Mouse (Mus musculus) liver, adult 2 months (tissue): ENCODE data around the gene Galnt18. TPM values are rescaled to one million over a fixed set of nuclear protein-coding genes. Genes with fewer than 3 reads are reported as not detected.

Source experiments
- DNase-seq: peaks from one replicate; pipeline ENCODE4 v3.0.0-alpha.2; 2011; ENCODE audit warnings: low read depth, low spot score; ENCODE audit errors: extremely low read depth
- H3K27ac ChIP-seq: fragments of 200-500 bp; replicated peaks from 2 replicates; pipeline ENCODE4 v1.5.1; 2012; ENCODE audit warnings: low read depth, mild to moderate bottlenecking, control low read depth, inconsistent platforms, low read length; ENCODE audit not compliant: insufficient read depth
- H3K27me3 ChIP-seq: fragments of 200-500 bp; 2 replicates; pipeline ENCODE4 v1.6.1; 2012; ENCODE audit warnings: mild to moderate bottlenecking, moderate library complexity, low read length, inconsistent platforms; ENCODE audit not compliant: control insufficient read depth, insufficient read depth
- H3K36me3 ChIP-seq: fragments of 200-500 bp; 2 replicates; pipeline ENCODE4 v1.6.1; 2012; ENCODE audit warnings: low read length, inconsistent platforms; ENCODE audit not compliant: control insufficient read depth, insufficient read depth
- H3K4me1 ChIP-seq: fragments of 200-500 bp; 2 replicates; pipeline ENCODE4 v1.6.1; 2011; ENCODE audit warnings: low read length; ENCODE audit not compliant: control insufficient read depth, insufficient read depth
- H3K4me3 ChIP-seq: fragments of 200-500 bp; 2 replicates; pipeline ENCODE4 v1.5.1; 2011; ENCODE audit warnings: low read depth, mild to moderate bottlenecking, control low read depth, low read length, moderate library complexity; ENCODE audit not compliant: insufficient read depth
- H3K79me2 ChIP-seq: fragments of 200-500 bp; 2 replicates; pipeline ENCODE4 v1.6.1; 2012; ENCODE audit warnings: inconsistent platforms, mild to moderate bottlenecking, low read length, moderate library complexity; ENCODE audit not compliant: control insufficient read depth, insufficient read depth
- H3K9ac ChIP-seq: fragments of 200-500 bp; 2 replicates; pipeline ENCODE4 v1.6.1; 2012; ENCODE audit warnings: low read depth, mild to moderate bottlenecking, control low read depth, inconsistent platforms, low read length
- CTCF ChIP-seq: fragments of 200-500 bp; IDR thresholded peaks from 2 replicates; pipeline ENCODE4 v1.5.1; 2011; ENCODE audit warnings: low read depth, low read length, control low read depth
- POLR2A ChIP-seq: fragments of 200-500 bp; IDR thresholded peaks from 2 replicates; pipeline ENCODE4 v1.6.1; 2011; ENCODE audit warnings: low read length, control low read depth; ENCODE audit not compliant: insufficient read depth; ENCODE audit errors: extremely low read depth
- WGBS: fragments of 180-500 bp; shearing (Covaris S2); methylation state at CpG from one replicate; pipeline ENCODE4 v1.1.7; 2018; 5-methylcytosine and 5-hydroxymethylcytosine counted together
- polyA plus RNA-seq: library from polyadenylated mRNA; depleted of rRNA; stranded (reverse); fragments of >200 nt; gene quantifications from 2 replicates; pipeline ENCODE4 v1.2.3, GENCODE M21; 2012
- total RNA-seq: library from RNA; depleted of rRNA; stranded (reverse); fragments of >200 nt; gene quantifications from 2 replicates; pipeline ENCODE4 v1.2.3, GENCODE M21; 2014

The Galnt18 gene
- total and polyA plus RNA-seq, 2 experiments, result 1.0 to 1.4 TPM

- TF ChIP-seq CTCF (no peak), POLR2A (no peak)
- no peak overlapping the region for H3K4me3 ChIP-seq
- peak; percentile 1 for DNase-seq
- 42% methylated on average over 14 of the region's 14 CpGs for WGBS
- no peaks in the 10 kb centered on the region for H3K79me2 ChIP-seq
- no peaks in the 10 kb centered on the region for H3K27me3 ChIP-seq
- H3K36me3 ChIP-seq, result no peaks in the 10 kb centered on the region
- no peak overlapping the region for H3K9ac ChIP-seq
- H3K4me1 ChIP-seq, result no peaks in the 10 kb centered on the region
- H3K27ac ChIP-seq, result no peak overlapping the region
Measured at GRCm38 (mm10) chr7:111663139-111664073, 116.4 kb downstream of the Galnt18 start.

DNA sequence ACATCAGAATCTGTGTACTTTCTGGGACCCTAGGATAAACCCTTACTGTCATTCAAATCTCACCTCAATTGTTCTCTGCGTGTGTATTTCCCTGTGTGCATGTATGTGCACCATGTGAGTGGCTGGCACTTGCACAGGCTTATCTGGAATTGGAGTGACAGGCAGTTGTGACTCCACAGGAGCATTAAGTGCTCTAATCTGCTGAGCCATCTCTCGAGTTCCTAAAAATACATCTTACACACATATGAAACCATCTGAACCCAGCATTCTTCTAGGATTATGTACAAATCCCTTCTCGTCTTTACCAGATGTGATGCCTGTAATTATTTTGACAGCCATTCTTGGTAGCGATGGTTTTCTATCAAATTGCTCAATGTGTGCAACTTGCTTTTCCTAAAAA, 121.2 kb downstream of the Galnt18 start:
- WGBS, result 86% methylated on average over 4 of the region's 4 CpGs
- H3K79me2 ChIP-seq, result no peaks in the 10 kb centered on the region
- no peak for DNase-seq
- TF ChIP-seq CTCF, result no peak
- TF ChIP-seq POLR2A, result no peak
- H3K27me3 ChIP-seq, result no peaks in the 10 kb centered on the region
- H3K27ac ChIP-seq, result no peak overlapping the region
- no peak overlapping the region for H3K4me3 ChIP-seq
- H3K4me1 ChIP-seq, result no peaks in the 10 kb centered on the region
- H3K9ac ChIP-seq, result no peak overlapping the region
- no peaks in the 10 kb centered on the region for H3K36me3 ChIP-seq

DNA sequence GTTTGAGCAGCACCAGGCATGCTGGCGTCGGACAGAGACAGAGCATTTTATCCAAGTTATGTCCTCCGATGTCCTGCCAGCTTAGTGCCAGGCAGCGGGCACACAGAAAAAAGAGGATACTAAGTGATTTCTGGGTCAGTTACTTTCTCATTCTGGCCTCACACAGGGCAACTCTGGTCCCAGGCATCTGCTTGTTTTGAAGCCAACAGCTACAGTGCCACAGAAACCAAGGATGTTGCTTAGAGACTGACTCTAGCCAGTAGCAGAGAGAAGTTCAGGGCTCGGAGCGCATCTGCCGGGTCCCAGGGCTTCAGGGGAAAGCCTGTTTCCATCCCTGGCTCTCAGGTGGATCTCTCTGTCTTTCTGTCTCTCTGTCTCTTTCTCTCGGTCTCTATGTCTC, 124.8 kb downstream of the Galnt18 start:
- Histone ChIP-seq H3K4me3 (no peak overlapping the region), H3K79me2 (no peaks in the 10 kb centered on the region), H3K4me1 (no peaks in the 10 kb centered on the region), H3K9ac (no peak overlapping the region), H3K27me3 (no peaks in the 10 kb centered on the region), H3K27ac (no peak overlapping the region), H3K36me3 (no peaks in the 10 kb centered on the region)
- no peak for TF ChIP-seq CTCF
- TF ChIP-seq POLR2A, result no peak
- WGBS, result 92% methylated on average over 8 of the region's 8 CpGs
- DNase-seq, result no peak

DNA sequence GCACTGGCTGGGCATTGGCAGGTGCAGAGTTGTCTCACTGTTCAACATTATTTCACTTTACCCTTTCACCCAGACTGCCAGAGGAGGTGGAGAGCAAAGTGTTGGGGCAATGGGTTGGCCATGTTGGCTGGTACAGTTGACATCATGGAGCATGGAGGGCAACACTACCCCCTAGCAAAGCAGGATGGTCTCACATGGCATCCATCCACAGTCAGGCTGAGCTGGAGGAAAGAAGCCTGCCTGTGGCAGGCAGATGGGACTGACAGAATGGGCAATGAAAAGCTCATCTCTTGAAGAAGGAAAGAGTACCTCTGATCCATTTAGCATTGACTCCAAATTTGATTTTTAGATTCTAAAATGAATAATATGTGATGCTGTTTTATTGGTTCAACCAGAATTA, 125.3 kb downstream of the Galnt18 start:
- no peaks in the 10 kb centered on the region for H3K27me3 ChIP-seq
- H3K36me3 ChIP-seq, result no peaks in the 10 kb centered on the region
- no peak overlapping the region for H3K27ac ChIP-seq
- H3K4me3 ChIP-seq, result no peak overlapping the region
- H3K79me2 ChIP-seq, result no peaks in the 10 kb centered on the region
- no peaks in the 10 kb centered on the region for H3K4me1 ChIP-seq
- TF ChIP-seq CTCF (no peak), POLR2A (no peak)
- DNase-seq, result no peak
- no peak overlapping the region for H3K9ac ChIP-seq

GRCm38 (mm10) chr7:111644362-111644761, 135.4 kb downstream of the Galnt18 start:
- no peaks in the 10 kb centered on the region for H3K4me1 ChIP-seq
- TF ChIP-seq CTCF (no peak), POLR2A (no peak)
- H3K36me3 ChIP-seq, result no peaks in the 10 kb centered on the region
- H3K27ac ChIP-seq, result no peak overlapping the region
- no peak for DNase-seq
- no peaks in the 10 kb centered on the region for H3K79me2 ChIP-seq
- no peak overlapping the region for H3K4me3 ChIP-seq
- no peak overlapping the region for H3K9ac ChIP-seq
- H3K27me3 ChIP-seq, result no peaks in the 10 kb centered on the region

DNA sequence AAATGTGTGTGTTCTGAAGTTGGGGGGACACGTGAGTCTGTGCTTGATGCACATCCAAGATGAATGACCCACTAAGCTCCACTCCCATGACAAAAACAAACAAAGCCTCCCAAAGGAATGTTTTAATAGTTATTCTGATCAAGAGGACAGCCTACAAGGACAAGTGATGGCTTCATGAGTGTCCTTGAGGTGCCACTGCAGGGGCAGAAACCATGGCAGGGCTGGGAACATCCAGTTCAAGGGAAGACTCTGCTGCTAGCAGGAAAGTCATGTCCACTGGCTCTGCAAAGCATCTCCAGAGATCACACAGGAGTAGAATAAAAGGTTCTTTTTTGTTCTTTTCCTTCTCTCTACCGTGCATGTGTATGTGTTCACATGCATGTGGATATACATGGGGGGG, 140.9 kb downstream of the Galnt18 start:
- DNase-seq, result no peak
- TF ChIP-seq POLR2A (no peak), CTCF (no peak)
- Histone ChIP-seq H3K4me1 (no peaks in the 10 kb centered on the region), H3K9ac (no peak overlapping the region), H3K4me3 (no peak overlapping the region), H3K27me3 (no peaks in the 10 kb centered on the region), H3K79me2 (no peaks in the 10 kb centered on the region), H3K36me3 (no peaks in the 10 kb centered on the region), H3K27ac (no peak overlapping the region)
- 73% methylated on average over 2 of the region's 2 CpGs for WGBS
